Mouse (Mus musculus) brain, adult 2 months (tissue): ENCODE measurements at regions not wholly inside any gene's neighbourhood (a gene's known extent, or its start where the extent isn't known, plus 50 kb on each side); places are given as distances from the start of the nearest gene placed in this dataset.
A peak's percentile ranks its signal among the peaks of the same experiment; 100 is the strongest.

Source experiments
- DNase-seq: peaks from one replicate; pipeline ENCODE4 v3.0.0; 2011; ENCODE audit warnings: low read depth, low spot score

DNA sequence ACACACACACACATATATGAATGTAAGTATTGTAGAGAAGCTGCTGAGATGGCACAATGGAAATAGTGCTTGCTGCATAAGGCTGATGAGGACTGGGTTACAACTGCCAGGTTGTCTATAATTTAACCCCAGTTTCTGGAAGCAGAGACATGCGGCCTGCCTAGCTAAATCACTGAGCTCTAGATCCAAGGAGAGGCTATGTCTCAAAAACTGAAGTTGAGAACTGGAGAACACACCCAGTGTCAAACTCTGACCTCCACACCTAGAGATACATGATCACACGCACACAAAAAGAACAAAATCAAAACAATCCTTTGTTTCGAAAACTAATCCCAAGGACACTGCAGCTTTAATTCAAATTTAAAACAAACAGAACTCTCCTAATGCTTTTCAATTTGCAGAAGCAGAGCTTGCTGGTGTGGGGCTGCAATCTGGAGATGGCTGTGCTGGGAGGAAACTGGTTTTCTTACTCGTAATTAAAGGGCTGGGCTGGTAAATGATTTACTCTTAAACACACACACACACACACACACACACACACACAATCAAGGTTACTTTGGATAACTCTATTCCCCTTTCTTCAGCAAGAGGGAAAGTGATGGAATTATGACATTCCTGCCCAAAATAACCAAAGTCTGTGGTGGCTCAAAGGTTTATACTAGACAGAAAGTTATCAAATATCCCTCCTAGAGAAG is 299.3 kb upstream of the Cited2 start:
- no peak for DNase-seq

GRCm38 (mm10) chr10:17426197-17426596 is 296.8 kb upstream of the Cited2 start:
- DNase-seq: no peak

DNA sequence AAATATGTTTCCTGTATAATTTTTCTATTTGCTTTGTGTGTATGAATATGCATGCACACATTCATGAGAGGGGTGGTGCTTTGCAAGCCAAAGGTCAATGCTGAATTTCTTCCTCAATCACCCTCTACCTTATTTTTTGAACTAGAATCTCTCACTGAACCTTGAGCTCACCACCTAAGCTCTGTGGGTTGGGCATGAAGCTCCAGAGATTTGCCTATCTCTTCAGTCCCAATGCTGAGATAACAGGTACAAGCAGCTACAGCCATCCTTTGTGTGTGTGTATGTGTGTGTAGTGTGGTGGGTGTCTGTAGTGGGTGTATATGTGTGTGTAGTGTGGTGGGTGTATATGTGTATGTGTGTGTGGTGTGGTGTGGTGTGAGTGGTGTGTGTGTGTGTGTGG is 295.7 kb upstream of the Cited2 start:
- DNase-seq: no peak

- DNase-seq: peak; percentile 15
Observed at GRCm38 (mm10) chr10:17428315-17428714, 294.7 kb upstream of the Cited2 start.

GRCm38 (mm10) chr10:17431068-17431467 is 291.9 kb upstream of the Cited2 start:
- DNase-seq: no peak

DNA sequence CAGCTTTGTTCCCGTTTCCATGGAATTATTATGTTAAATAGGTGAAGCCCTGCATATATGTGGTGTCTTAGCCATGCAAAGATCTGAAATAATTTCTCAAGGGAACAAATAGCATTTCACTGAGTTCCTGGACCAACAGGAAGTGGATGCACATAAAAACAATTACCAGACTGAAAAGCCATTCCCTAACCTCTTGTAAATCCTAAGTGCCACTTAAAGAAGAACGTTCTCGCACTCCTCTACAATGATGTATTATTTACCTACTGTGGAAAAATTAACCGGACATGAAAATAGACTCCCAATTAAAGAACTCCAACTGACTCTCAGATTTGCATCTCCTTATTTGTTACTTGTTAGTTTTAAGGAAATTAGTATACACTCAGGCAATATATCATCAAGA is 288.9 kb upstream of the Cited2 start:
- DNase-seq: no peak

DNA sequence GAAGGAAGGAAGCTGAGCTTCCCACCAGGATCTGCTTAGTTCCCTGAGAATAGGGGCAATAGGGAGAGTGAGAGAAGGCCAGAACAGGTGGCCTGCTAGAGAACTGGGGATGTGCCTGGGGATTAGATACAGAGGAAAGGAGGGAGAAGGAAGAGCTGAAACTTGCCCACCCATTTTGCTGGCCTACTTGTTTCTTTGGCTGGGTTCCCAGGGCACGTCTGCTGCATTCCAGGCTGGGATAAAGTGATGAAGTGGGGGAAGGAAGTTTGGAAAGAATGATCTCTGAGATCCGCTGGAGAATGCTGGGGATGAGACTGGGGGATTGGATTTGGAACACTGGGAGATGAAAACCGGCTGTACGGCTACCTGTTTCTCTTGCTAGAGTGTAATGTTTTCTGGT is 272.8 kb upstream of the Cited2 start:
- DNase-seq: no peak

DNA sequence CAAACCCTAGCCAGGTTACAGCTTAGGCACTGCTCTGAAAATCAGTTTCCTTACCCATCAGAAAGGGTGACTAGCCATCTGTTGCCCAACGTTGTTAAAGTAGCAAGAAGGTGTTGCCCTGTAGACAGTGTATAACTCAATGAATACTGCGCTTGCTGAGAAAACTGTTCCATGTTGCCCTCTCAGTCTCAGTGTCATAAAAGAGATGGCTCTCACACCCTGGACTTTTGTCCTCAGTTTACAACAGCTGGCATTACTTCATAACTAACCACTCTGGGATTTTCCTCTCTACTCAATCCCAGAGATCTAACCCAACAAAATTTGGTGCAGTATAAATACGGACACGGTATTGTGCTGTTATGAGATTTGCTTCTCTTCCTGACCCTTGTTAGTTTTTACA is 252.1 kb upstream of the Cited2 start:
- DNase-seq: no peak

DNA sequence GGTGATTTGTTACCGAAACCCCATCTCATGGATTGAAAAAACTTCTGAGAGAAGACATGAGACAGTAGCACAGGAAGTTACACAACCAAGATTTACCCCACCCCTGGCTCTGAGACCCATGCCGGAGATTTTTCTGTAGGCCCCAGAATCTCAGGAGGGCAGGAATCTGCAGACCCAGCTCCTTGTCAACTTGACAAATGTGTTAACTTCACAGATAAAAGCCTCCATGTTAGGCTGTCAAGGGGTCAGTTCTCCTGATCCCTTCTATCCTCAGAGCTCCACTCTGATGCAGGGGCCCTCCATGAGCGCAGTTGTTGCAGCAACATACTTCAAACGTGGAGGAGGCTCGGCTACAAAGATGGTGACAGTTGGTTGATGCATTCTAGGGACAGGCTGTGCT is 250.5 kb upstream of the Cited2 start:
- no peak for DNase-seq

- DNase-seq: no peak
Observed at GRCm38 (mm10) chr10:17475976-17476375, 247.0 kb upstream of the Cited2 start.

GRCm38 (mm10) chr10:17476720-17477119 is 246.3 kb upstream of the Cited2 start:
- DNase-seq: no peak

GRCm38 (mm10) chr10:17478761-17479632 is 244.0 kb upstream of the Cited2 start:
- peak; percentile 28 for DNase-seq

DNA sequence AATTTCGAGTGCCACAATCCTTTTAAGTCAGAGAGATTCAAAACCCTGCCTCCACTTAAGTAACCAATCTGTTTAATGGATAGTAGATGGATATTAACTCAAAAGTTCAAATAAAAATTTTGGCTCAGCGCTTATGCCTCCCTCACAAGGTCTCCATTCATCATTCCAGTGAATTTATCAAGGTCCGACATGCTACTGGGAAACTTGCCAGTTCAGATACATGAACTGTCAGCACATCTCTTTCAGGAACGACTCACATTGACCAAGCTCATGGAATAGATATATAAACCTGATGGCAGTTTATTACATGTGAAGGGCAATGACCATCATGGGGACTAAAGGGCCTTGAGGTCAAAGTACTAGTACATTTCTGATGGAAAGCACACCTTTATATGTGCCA is 240.3 kb upstream of the Cited2 start:
- no peak for DNase-seq

DNA sequence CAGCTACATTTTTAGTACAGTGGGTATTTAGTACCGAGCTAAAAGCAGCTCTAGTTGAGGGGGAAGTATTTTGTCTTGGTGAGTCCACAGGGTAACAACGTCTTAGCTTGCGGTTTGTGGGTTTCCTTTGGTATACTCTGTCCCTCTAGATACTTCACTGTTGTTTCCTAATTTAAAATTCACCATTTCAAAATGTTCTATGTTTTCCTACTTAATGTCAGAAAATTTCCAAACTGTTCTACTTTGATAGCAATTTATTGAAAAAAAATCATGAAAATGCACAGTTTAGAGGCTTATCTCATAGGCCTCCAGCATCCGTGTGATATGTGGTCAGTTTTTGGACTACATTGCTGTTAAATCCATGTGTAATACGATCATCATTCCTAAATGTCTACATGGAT is 238.0 kb upstream of the Cited2 start:
- DNase-seq: peak; percentile 43

DNA sequence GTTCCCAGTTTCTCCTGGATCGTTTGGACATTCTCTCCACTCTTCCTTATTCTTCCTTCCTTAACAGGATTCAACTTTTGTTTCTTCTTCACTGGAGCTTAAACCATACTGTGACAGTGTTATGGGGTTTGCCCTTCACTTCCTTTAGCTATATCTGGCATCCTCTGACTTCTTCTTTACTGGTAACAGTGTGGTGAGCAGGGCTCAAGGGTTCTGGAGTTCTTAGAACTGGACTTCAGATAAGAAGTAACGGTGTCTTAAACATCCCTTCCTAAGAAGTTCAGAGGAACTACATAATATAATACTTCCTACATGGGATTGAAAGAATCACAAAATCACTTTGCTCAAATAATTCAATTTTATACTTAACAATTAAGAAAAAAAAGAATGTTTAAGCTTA is 237.5 kb upstream of the Cited2 start:
- DNase-seq: peak; percentile 10

DNA sequence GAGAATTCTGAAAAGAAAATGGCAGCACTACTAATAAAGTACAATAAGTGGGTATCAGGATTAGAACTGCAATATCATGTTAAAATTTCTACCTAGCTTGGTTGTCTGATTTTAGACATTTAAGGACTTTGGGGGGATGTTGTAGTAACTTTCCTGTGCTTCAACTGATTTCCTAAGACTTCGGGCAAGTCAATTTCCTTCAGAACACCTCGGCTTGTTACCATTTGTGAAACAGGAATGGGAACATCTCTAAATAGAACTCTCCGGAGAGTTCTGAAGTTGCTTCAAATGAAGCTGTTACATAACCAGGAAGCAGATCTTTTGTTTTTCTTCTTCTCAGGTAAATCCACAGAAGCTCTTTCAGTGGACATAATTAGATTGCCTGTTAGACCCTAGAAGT is 237.0 kb upstream of the Cited2 start:
- peak; percentile 49 for DNase-seq

GRCm38 (mm10) chr10:17487460-17487859 is 235.6 kb upstream of the Cited2 start:
- DNase-seq: no peak

DNA sequence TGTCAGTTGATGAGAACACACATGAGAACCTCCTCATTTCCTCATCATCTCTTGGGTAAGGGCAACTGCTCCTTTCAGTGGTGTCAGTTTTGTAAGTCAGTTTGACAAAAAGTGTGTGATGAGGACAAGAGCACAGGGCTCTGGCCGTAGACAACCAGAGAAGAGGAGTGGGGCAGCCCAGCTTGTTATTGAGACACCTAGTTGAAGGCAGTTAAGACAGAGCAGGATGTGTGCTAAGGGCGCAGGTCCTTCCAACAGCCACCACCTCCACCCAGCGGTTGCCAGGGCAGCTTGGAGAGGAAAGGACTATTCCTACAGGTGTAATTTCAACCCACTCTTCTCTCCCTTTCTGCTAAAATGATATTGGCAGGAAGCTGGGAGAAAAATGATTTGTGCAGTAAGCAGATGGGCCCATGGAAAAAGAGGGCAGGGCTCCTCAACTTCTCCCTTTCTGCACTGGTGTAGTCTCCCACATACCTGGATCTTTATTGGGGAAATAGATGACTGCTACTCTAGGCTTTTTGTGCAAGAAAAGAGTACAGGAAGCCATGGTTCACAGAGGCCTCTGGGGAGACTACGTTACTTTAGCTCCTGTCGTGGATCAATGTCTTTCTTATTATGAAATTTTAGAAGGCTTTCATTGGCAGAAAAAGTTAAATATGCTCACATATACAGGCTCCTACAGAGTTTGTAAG is 231.3 kb upstream of the Cited2 start:
- DNase-seq: no peak

GRCm38 (mm10) chr10:17493137-17493536 is 229.9 kb upstream of the Cited2 start:
- DNase-seq: no peak

DNA sequence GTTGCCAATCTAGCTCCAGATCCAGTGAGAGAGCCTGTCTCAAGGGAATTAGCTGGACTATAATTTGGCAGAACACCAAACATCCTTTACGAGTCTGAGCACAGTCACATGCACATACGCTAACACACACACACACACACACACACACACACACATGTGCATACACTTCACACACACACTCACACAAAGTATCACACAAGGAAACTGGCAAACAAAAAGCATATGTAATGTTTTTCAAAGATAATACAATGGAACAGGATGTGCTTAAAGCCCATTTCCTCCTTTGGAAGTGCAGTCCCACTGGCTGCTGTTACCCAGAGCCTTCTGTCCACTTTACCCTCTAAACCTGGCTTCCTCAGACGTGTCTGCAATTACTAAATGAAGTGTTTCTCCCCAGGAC is 226.2 kb upstream of the Cited2 start:
- no peak for DNase-seq

- no peak for DNase-seq
Observed at GRCm38 (mm10) chr10:17510626-17511193, 212.3 kb upstream of the Cited2 start.

- DNase-seq: peak; percentile 74
Observed at GRCm38 (mm10) chr10:17511779-17512335, 211.2 kb upstream of the Cited2 start.
